Mouse (Mus musculus) hindbrain, embryonic 14.5 days (tissue): ENCODE results near the gene Slc25a10. TPM values are rescaled to one million over a fixed set of nuclear protein-coding genes. Genes with fewer than 3 reads are reported as not detected.
"Not testable (repeated sequence)": the region's sequence is repeated elsewhere in the genome, so short reads cannot be mapped to it uniquely, and the experiment has no call there.

ENCODE experiments used
- ATAC-seq: fragments of 200-750 bp; cut with Nextera tagmentation; 2 replicates; pipeline ENCODE4 v1.8.0; 2017; ENCODE audit warnings: moderate number of reproducible peaks, mild to moderate bottlenecking, moderate TSS enrichment, moderate library complexity; ENCODE audit not compliant: low FRiP score
- DNase-seq: peaks from one replicate; pipeline ENCODE4 v3.0.0-alpha.2; 2015; ENCODE audit warnings: low spot score
- H3K27ac ChIP-seq: fragments of 300-500 bp; sonication (generic); 2 replicates; pipeline ENCODE4 v1.5.1; 2014; ENCODE audit warnings: mild to moderate bottlenecking, moderate library complexity
- H3K27me3 ChIP-seq: fragments of 300-500 bp; sonication (generic); 2 replicates; pipeline ENCODE4 v1.6.1; 2014; ENCODE audit warnings: mild to moderate bottlenecking, low read length, mixed read lengths; ENCODE audit not compliant: control insufficient read depth, insufficient read depth
- H3K36me3 ChIP-seq: fragments of 300-500 bp; sonication (generic); replicated peaks from 2 replicates; pipeline ENCODE4 v1.6.1; 2014; ENCODE audit not compliant: control insufficient read depth, insufficient read depth
- H3K4me1 ChIP-seq: fragments of 300-500 bp; sonication (generic); replicated peaks from 2 replicates; pipeline ENCODE4 v1.6.1; 2014; ENCODE audit warnings: antibody characterized with exemption, low read length, mixed read lengths; ENCODE audit not compliant: control insufficient read depth, insufficient read depth
- H3K4me2 ChIP-seq: fragments of 300-500 bp; sonication (generic); replicated peaks from 2 replicates; pipeline ENCODE4 v1.6.1; 2014; ENCODE audit warnings: mild to moderate bottlenecking, moderate library complexity
- H3K4me3 ChIP-seq: fragments of 300-500 bp; sonication (generic); replicated peaks from 2 replicates; pipeline ENCODE4 v1.5.1; 2014; ENCODE audit warnings: mild to moderate bottlenecking, low read length
- H3K9ac ChIP-seq: fragments of 300-500 bp; sonication (generic); 2 replicates; pipeline ENCODE4 v1.6.1; 2014
- H3K9me3 ChIP-seq: fragments of 300-500 bp; sonication (generic); 2 replicates; pipeline ENCODE4 v1.6.1; 2016; ENCODE audit warnings: low read length; ENCODE audit not compliant: control insufficient read depth
- WGBS: fragments of 180-500 bp; shearing (Covaris S2); extraction: QIAGEN DNeasy Blood & Tissue Kit; methylation state at CpG from one replicate; pipeline ENCODE4 v1.1.7; 2014; 5-methylcytosine and 5-hydroxymethylcytosine counted together
- polyA plus RNA-seq: library from polyadenylated mRNA; unstranded; fragments of >200 nt; fragmentation: Nextera tagmentation; extraction: Ambion mirVana; gene quantifications from 2 replicates; pipeline ENCODE4 v1.2.1, GENCODE M21; 2014

The Slc25a10 gene
- polyA plus RNA-seq, 1 experiment from 2014 or later = 29.8 TPM

GRCm38 (mm10) chr11:120514262-120514661, 22.6 kb downstream of the Slc25a10 start:
- ATAC-seq, DNase-seq: not testable (repeated sequence)
- 96% methylated on average over 2 of the region's 2 CpGs for WGBS

GRCm38 (mm10) chr11:120515611-120516010, 24.0 kb downstream of the Slc25a10 start:
- Histone ChIP-seq H3K36me3 (no peaks in the 10 kb centered on the region), H3K9ac (no peak overlapping the region), H3K27ac (no peak overlapping the region), H3K4me1 (no peaks in the 10 kb centered on the region), H3K27me3 (no peaks in the 10 kb centered on the region), H3K9me3 (no peaks in the 10 kb centered on the region), H3K4me3 (no peak overlapping the region), H3K4me2 (no peak overlapping the region)
- ATAC-seq (peak; percentile 62; the same call in 1 of the 2 replicates), DNase-seq (peak; percentile 89)
- WGBS = 15% methylated on average over 17 of the region's 17 CpGs

More at GRCm38 (mm10) chr11:120514262-120514661, 22.6 kb downstream of the Slc25a10 start:
- not testable (repeated sequence) for H3K9ac ChIP-seq, H3K36me3 ChIP-seq, H3K4me3 ChIP-seq, H3K9me3 ChIP-seq, H3K4me1 ChIP-seq, H3K4me2 ChIP-seq, H3K27ac ChIP-seq, H3K27me3 ChIP-seq

GRCm38 (mm10) chr11:120517147-120517546, 25.5 kb downstream of the Slc25a10 start:
- ATAC-seq = no peak
- Histone ChIP-seq H3K4me3 (no peak overlapping the region), H3K4me1 (no peaks in the 10 kb centered on the region), H3K4me2 (no peak overlapping the region), H3K9me3 (no peaks in the 10 kb centered on the region), H3K9ac (no peak overlapping the region), H3K27ac (no peak overlapping the region), H3K36me3 (no peaks in the 10 kb centered on the region), H3K27me3 (no peaks in the 10 kb centered on the region)
- WGBS = 78% methylated on average over 4 of the region's 4 CpGs
- DNase-seq = no peak

- Histone ChIP-seq H3K4me1 (no peaks in the 10 kb centered on the region), H3K36me3 (no peaks in the 10 kb centered on the region), H3K27ac (no peak overlapping the region), H3K27me3 (no peaks in the 10 kb centered on the region), H3K4me2 (no peak overlapping the region), H3K4me3 (no peak overlapping the region), H3K9ac (no peak overlapping the region), H3K9me3 (no peaks in the 10 kb centered on the region)
- 72% methylated on average over 6 of the region's 6 CpGs for WGBS
- DNase-seq (no peak), ATAC-seq (no peak)
Observed at GRCm38 (mm10) chr11:120518027-120518426, 26.4 kb downstream of the Slc25a10 start.

- DNase-seq (no peak), ATAC-seq (no peak)
- Histone ChIP-seq H3K4me1 (no peaks in the 10 kb centered on the region), H3K4me3 (no peak overlapping the region), H3K9me3 (no peaks in the 10 kb centered on the region), H3K27me3 (no peaks in the 10 kb centered on the region), H3K4me2 (no peak overlapping the region), H3K27ac (no peak overlapping the region), H3K9ac (no peak overlapping the region), H3K36me3 (no peaks in the 10 kb centered on the region)
- 77% methylated on average over 6 of the region's 6 CpGs for WGBS
Observed at GRCm38 (mm10) chr11:120518558-120518957, 26.9 kb downstream of the Slc25a10 start.

GRCm38 (mm10) chr11:120519738-120520137, 28.1 kb downstream of the Slc25a10 start:
- no peak for DNase-seq
- H3K9ac ChIP-seq = no peak overlapping the region

GRCm38 (mm10) chr11:120520498-120520897, 28.9 kb downstream of the Slc25a10 start:
- H3K27ac ChIP-seq = no peak overlapping the region
- DNase-seq (no peak), ATAC-seq (no peak)
- H3K4me1 ChIP-seq = no peaks in the 10 kb centered on the region
- H3K36me3 ChIP-seq = no peaks in the 10 kb centered on the region
- no peaks in the 10 kb centered on the region for H3K9me3 ChIP-seq
- no peak overlapping the region for H3K9ac ChIP-seq
- 77% methylated on average over 9 of the region's 9 CpGs for WGBS
- H3K4me3 ChIP-seq = no peak overlapping the region
- no peaks in the 10 kb centered on the region for H3K27me3 ChIP-seq
- H3K4me2 ChIP-seq = no peak overlapping the region

More at GRCm38 (mm10) chr11:120519738-120520137, 28.1 kb downstream of the Slc25a10 start:
- H3K27ac ChIP-seq = no peak overlapping the region
- WGBS = 55% methylated on average over 9 of the region's 9 CpGs
- H3K4me1 ChIP-seq = no peaks in the 10 kb centered on the region
- ATAC-seq = no peak
- no peak overlapping the region for H3K4me2 ChIP-seq
- H3K9me3 ChIP-seq = no peaks in the 10 kb centered on the region
- H3K36me3 ChIP-seq = no peaks in the 10 kb centered on the region
- no peaks in the 10 kb centered on the region for H3K27me3 ChIP-seq
- no peak overlapping the region for H3K4me3 ChIP-seq

- Histone ChIP-seq H3K9me3 (no peaks in the 10 kb centered on the region), H3K27ac (no peak overlapping the region)
- 80% methylated on average over 5 of the region's 5 CpGs for WGBS
Observed at GRCm38 (mm10) chr11:120520967-120521540, 29.4 kb downstream of the Slc25a10 start.

GRCm38 (mm10) chr11:120522581-120522980, 30.9 kb downstream of the Slc25a10 start:
- ATAC-seq = no peak
- Histone ChIP-seq H3K9me3 (no peaks in the 10 kb centered on the region), H3K9ac (no peak overlapping the region), H3K4me2 (no peak overlapping the region), H3K27me3 (no peaks in the 10 kb centered on the region), H3K4me1 (no peaks in the 10 kb centered on the region), H3K4me3 (no peak overlapping the region), H3K36me3 (no peaks in the 10 kb centered on the region), H3K27ac (no peak overlapping the region)
- WGBS = 90% methylated on average over 8 of the region's 8 CpGs
- DNase-seq = no peak

More at GRCm38 (mm10) chr11:120520967-120521540, 29.4 kb downstream of the Slc25a10 start:
- Histone ChIP-seq H3K36me3 (no peaks in the 10 kb centered on the region), H3K4me3 (no peak overlapping the region), H3K4me2 (no peak overlapping the region), H3K4me1 (no peaks in the 10 kb centered on the region), H3K27me3 (no peaks in the 10 kb centered on the region), H3K9ac (no peak overlapping the region)
- ATAC-seq (no peak), DNase-seq (no peak)

- ATAC-seq (no peak), DNase-seq (no peak)
- Histone ChIP-seq H3K4me3 (no peak overlapping the region), H3K4me2 (no peak overlapping the region), H3K9me3 (no peaks in the 10 kb centered on the region), H3K27me3 (peaks cover 34% of the 10 kb centered on the region), H3K4me1 (peaks cover 4% of the 10 kb centered on the region; the same call in 1 of the 2 replicates), H3K9ac (no peak overlapping the region), H3K36me3 (no peaks in the 10 kb centered on the region), H3K27ac (no peak overlapping the region)
- 80% methylated on average over 2 of the region's 2 CpGs for WGBS
Observed at GRCm38 (mm10) chr11:120525959-120526358, 34.3 kb downstream of the Slc25a10 start.
